Mouse (Mus musculus) neutrophil, adult 5-6 weeks (primary cell): ENCODE results near the gene Fgf10. TPM values are rescaled to one million over a fixed set of nuclear protein-coding genes. Genes with fewer than 3 reads are reported as not detected.

Experiments used
- ATAC-seq: fragments of 151-379, 151-347 bp; 2 replicates; pipeline ENCODE4 v1.8.0; 2017; ENCODE audit warnings: mild to moderate bottlenecking, moderate TSS enrichment; ENCODE audit not compliant: insufficient number of reproducible peaks, poor library complexity, low FRiP score, severe bottlenecking; ENCODE audit errors: extremely low read depth
- total RNA-seq: library from RNA; stranded (forward); fragments of 200-1000 nt; gene quantifications from 2 replicates; pipeline ENCODE4 v1.2.3, GENCODE M21; 2017

Fgf10 gene
- total RNA-seq, 1 experiment from 2014 or later, result not detected

DNA sequence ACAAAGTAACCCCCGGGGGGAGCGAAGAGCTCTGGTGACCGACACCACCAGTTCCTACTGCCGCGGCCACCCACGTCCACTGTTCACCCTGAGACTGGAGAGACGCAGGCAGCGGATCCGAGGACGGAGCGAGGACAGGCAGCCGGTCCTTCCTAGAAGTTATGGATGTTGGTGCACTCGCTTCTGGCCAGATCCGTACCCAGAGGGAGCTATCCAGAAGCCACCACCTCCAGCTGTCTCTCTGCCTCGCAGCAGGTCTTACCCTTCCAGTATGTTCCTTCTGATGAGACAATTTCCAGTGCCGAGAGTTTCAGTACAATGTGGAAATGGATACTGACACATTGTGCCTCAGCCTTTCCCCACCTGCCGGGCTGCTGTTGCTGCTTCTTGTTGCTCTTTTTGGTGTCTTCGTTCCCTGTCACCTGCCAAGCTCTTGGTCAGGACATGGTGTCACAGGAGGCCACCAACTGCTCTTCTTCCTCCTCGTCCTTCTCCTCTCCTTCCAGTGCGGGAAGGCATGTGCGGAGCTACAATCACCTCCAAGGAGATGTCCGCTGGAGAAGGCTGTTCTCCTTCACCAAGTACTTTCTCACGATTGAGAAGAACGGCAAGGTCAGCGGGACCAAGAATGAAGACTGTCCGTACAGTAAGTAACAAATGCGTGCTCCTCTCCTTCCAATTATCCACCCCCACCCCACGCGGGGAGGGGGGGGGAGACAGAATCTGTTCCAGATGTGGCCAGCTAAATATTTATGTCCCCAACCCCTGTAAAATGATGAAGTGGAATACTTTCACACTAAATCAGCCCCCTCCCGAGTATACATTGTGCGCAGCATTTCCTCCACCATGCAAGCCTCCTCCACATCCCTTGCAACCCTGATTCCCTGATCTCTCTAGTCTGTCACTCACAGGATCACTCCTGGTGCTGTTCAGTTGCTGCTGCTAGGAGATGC lies 45.8 kb downstream of the Fgf10 start:
- ATAC-seq, result no peak

GRCm38 (mm10) chr13:118716265-118716664 lies 46.7 kb downstream of the Fgf10 start:
- no peak for ATAC-seq

DNA sequence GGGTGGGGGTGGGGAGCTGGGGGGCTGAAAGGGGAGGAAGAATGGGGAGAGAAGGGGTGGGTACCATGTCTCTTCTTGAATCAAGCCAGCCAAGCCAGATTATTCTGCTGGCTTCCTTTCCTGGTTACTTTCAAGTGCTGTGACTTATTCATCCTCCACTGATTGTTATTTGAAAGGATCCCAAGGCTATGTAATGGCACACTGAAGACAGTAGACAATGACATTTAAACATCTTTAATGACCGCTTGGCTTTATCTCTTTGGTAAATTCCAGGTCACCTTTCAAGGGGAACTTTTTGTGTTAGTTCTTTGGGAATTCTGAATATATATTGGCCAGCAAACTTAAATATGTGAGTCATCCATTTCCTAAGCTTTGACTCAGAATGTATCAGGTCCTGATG lies 47.1 kb downstream of the Fgf10 start:
- ATAC-seq, result no peak

GRCm38 (mm10) chr13:118718396-118718795 lies 48.8 kb downstream of the Fgf10 start:
- ATAC-seq, result no peak

DNA sequence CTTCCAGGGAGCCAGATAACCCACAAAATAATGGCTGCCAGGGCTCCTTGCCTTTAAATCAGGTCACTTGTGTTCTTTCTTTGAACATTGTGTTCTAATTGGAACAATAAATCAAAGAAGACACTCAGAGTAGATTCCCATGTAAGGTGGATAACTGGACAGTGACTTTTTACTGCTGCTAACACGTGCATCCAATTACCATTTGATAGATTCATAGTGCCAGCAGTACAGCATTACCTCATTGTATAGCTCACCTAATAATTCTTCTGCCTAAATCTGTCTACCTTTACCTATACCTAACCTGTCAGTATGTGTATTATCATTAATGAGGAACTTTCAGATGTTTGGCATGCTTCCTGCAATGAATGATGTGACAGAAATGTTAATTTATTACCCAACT lies 52.1 kb downstream of the Fgf10 start:
- ATAC-seq, result no peak

DNA sequence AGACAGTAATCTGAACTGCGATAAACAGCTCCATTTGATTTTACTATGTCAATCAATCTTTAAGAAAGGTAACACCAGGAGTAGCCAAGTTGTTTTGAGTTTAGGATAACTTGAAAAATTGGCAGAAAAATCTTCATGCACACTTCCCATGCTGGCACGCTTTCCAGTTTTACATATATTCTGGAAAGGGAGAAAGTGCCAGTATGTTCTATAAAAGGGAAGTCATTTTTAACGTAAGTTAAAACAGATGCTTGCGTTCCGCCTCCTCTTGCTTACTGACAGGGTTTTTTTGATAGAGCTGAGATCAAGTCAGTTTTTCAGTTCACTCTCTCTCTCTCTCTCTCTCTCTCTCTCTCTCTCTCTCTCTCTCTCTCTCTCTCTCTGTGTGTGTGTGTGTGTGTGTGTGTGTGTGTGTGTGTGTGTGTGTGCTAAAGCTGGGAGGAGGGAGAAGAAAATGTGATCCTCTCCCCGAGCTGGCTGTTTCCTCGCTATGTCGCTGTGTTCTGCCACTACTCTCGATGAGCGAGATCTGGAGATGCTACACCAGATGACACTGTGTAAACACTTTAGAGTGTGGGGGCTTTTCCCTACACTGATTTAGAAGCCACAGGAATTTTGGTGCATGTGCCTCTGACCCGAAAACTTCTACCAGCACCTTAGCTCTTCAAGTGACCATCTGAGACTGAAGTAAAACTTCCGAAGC lies 62.4 kb downstream of the Fgf10 start:
- ATAC-seq, result no peak

DNA sequence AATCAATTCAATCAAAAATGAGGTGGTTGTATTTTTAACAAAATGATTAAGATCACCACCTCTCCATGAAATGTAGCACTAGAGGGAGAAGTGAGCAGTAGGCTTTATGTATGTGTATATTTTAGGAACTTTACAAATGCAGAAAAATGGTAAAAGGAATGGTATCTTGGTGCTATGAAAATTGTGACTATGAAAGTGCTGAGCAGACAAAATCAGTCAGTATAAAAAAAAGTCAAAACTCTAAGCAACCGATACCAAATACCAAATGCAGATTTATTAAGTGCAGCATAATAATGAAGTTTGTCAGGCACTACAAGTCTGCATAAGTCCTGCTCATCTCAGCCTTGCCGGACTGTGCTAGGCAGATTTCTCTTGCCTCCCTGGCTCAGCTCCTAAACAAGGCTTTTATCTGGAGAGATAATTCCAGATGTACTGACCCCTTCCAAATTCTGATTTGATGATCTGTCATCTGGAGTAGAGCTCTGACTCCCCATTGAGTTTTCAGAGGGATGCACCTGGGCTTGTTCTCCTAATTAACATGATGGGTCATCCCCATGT lies 70.3 kb downstream of the Fgf10 start:
- no peak for ATAC-seq

DNA sequence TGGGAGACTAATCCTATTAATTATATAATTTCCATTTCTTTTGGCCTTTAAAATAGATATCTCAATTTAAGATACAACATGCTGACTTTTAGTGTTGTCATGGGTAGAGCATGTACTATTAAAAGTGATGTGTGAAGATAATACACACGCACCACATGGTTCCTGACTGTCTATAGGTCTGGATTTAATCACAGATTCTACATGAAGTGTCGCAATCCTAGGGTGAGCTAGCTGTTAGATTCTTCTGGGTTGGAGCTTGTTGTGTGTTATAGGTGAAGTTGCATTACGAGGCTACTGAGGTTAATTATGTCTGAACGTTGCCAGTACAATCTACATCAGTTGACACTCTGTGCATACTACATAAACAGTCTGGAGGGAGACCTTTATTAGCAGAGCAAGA lies 73.2 kb downstream of the Fgf10 start:
- no peak for ATAC-seq

DNA sequence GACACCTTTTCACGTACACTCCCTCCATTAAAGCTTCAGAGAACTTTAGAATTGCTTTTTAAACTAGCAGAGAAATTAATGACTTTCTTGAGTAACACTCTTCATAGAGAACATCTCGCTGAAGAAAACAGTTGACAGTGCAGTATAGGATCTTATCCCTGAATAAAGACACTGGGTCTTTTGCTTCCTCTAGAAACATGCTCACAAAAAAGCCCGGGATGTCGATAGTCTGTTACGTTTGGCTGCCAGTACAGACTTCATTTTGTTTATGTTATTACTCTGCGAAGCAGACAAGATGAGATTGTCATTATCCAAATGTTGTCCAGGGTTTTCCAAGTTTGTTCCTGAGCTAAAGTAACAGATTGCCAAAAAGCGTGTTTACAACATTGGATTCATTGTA lies 75.2 kb downstream of the Fgf10 start:
- no peak for ATAC-seq

DNA sequence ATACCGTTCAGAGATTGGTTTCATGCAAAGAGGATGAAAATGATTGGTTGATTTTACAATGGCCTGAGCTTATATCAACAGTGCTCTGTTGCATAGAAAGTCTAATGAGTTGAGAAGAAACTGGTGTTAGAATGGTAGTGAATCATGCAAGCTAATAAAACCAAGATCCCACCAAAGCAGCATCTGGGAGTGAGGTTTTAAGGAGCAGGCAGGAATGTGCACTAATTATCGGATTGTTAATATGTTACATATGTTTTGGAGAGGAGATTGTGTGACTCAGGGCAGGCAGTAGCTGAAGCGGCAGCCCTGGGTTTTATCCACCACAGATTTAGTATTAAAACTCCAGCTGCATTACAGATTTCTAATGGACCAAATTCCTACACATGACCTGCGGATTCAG lies 76.8 kb downstream of the Fgf10 start:
- ATAC-seq, result no peak

DNA sequence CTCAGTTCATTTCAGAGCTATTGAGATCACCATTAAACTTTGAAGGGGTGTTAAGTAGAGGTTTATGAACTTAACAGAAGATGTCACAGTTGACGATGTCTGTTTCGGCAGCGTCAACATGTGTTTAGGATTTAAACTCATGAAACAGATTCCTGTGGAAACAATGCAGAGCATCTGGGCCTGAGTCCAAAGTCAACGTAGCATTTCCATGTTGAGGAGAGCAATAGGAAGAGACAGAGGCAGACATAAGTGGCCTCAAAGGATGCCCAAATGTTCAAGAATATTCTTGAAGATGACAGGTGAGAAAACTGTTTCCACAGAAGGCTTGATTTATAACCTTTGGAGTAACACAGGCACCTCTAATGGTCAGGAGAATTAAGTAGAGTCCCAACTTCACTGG lies 84.4 kb downstream of the Fgf10 start:
- no peak for ATAC-seq

DNA sequence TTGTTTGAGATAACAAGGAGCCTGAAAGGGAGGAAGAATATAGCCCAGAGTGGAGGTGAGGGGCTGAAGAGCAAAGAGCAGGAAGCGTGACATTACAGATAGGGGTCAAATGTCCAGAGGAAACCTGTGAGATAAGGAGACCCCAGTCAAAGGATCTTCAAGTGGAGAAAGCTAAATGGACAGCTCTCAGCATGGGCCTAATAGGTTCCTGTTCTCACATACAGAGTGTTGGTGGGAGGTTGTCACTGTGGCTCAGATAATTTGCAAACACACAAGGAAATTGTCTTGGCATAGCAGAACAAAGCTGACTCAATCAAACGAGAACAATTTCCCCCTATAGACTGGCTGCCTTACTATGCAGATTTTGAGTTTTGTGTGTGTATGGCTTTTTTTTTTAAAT lies 89.4 kb downstream of the Fgf10 start:
- ATAC-seq, result no peak

GRCm38 (mm10) chr13:118762982-118763381 lies 93.4 kb downstream of the Fgf10 start:
- no peak for ATAC-seq

DNA sequence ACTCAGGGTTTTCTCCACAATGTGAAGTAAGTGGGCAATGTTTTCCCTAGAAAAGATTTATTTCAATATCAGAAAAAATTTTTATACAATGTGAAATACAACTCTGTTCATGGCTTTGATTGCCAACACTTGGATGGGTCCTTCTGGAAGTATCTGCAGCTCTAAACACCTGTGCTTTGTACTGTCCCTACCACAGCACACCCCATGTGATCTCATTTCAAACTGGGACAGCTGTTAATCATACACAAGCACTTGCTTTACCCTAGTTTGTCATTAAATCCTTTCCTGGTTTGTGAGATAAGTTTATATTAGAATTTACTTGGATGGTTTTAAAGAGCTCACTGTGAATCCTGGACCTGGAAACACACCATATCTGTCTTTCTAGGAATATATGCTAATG lies 102.6 kb downstream of the Fgf10 start:
- ATAC-seq, result no peak

DNA sequence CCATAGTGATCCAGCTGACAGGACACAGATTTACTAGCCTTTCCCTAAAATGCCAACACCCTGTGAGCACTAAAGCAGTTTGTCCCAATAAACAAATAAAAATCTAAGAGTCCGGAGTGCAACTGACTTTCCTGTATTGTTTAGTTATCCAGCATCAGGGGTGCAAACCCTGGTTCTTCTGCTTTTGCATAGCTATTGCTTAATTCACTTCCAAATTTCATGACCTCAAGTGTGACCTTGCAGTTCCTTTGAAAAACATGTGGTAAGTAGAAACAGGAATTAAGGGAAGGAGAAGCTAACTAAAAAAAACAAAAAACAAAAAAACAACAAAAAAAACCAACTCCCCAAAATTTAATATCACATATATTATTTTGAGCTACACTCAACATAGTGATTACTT lies 105.6 kb downstream of the Fgf10 start:
- no peak for ATAC-seq

GRCm38 (mm10) chr13:118779161-118779560 lies 109.6 kb downstream of the Fgf10 start:
- ATAC-seq, result no peak

GRCm38 (mm10) chr13:118791753-118792152 lies 122.2 kb downstream of the Fgf10 start:
- ATAC-seq, result no peak

GRCm38 (mm10) chr13:118792198-118792597 lies 122.6 kb downstream of the Fgf10 start:
- ATAC-seq, result no peak

DNA sequence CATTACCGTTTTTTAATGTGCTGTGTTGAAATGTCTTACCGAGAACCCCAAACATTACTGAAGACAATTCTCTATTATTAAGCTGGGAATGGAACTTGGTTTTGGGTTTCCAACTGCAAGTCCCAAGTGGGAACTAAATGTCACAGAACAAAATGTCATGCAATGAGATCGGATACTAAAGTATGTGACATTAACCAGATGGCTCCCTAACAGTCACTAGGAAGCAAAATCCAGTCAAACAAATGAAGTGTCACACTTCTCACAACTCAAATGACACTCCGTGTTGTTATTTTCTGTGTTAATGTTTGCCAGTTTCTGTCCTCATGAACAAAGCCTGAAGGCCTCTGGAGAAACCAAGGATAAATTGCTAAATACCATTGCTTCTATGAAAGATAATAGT lies 130.6 kb downstream of the Fgf10 start:
- ATAC-seq, result no peak

DNA sequence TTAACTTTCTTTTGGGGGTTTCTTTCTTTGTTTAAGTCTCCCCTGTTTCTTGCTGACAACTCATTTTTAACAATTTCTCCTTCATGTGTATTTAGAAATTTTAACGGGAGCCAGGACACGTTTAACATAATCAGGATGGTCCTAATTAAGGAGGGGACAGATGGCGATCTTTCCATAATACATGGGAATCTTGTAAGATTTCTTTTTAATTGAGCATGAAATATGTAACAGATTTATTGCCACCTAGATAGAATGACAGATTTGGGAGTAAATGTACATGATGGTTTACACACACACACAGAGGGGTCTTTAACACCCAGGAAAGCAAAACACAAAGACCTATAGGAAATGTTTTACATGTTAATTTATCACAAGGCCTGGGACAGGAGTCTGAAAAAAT lies 137.1 kb downstream of the Fgf10 start:
- ATAC-seq, result no peak
